Mouse (Mus musculus) lung, embryonic 15.5 days (tissue): ENCODE measurements around the gene Gm49333. TPM values are rescaled to one million over a fixed set of nuclear protein-coding genes. Genes with fewer than 3 reads are reported as not detected.

ENCODE experiments used
- ATAC-seq: fragments of 200-750 bp; cut with Nextera tagmentation; 2 replicates; pipeline ENCODE4 v1.8.0; 2017; ENCODE audit warnings: moderate number of reproducible peaks, borderline replicate concordance; ENCODE audit not compliant: low FRiP score, low TSS enrichment; ENCODE audit errors: extremely low read depth
- H3K27ac ChIP-seq: fragments of 300-500 bp; sonication (generic); 2 replicates; pipeline ENCODE4 v1.5.1; 2015; ENCODE audit warnings: moderate library complexity, mild to moderate bottlenecking, inconsistent platforms
- H3K27me3 ChIP-seq: fragments of 300-500 bp; sonication (generic); 2 replicates; pipeline ENCODE4 v1.6.1; 2015; ENCODE audit warnings: inconsistent platforms
- H3K36me3 ChIP-seq: fragments of 300-500 bp; sonication (generic); 2 replicates; pipeline ENCODE4 v1.6.1; 2015; ENCODE audit warnings: inconsistent platforms
- H3K4me1 ChIP-seq: fragments of 300-500 bp; sonication (generic); 2 replicates; pipeline ENCODE4 v1.6.1; 2015; ENCODE audit warnings: inconsistent platforms
- H3K4me2 ChIP-seq: fragments of 300-500 bp; sonication (generic); 2 replicates; pipeline ENCODE4 v1.6.1; 2015; ENCODE audit warnings: inconsistent platforms, mild to moderate bottlenecking, moderate library complexity
- H3K4me3 ChIP-seq: fragments of 300-500 bp; sonication (generic); 2 replicates; pipeline ENCODE4 v1.5.1; 2015; ENCODE audit warnings: mild to moderate bottlenecking, inconsistent platforms
- H3K9ac ChIP-seq: fragments of 300-500 bp; sonication (generic); 2 replicates; pipeline ENCODE4 v1.6.1; 2015; ENCODE audit warnings: inconsistent platforms
- H3K9me3 ChIP-seq: fragments of 300-500 bp; sonication (generic); 2 replicates; pipeline ENCODE4 v1.6.1; 2016; ENCODE audit warnings: inconsistent platforms
- WGBS: fragments of 180-500 bp; shearing (Covaris S2); methylation state at CpG from one replicate; pipeline ENCODE4 v1.1.7; 2015; 5-methylcytosine and 5-hydroxymethylcytosine counted together
- polyA plus RNA-seq: library from polyadenylated mRNA; unstranded; fragments of >200 nt; fragmentation: Nextera tagmentation; extraction: Ambion mirVana; gene quantifications from 2 replicates; pipeline ENCODE4 v1.2.1, GENCODE M21; 2015

Gene Gm49333
- polyA plus RNA-seq, result not detected in 2 replicates

DNA sequence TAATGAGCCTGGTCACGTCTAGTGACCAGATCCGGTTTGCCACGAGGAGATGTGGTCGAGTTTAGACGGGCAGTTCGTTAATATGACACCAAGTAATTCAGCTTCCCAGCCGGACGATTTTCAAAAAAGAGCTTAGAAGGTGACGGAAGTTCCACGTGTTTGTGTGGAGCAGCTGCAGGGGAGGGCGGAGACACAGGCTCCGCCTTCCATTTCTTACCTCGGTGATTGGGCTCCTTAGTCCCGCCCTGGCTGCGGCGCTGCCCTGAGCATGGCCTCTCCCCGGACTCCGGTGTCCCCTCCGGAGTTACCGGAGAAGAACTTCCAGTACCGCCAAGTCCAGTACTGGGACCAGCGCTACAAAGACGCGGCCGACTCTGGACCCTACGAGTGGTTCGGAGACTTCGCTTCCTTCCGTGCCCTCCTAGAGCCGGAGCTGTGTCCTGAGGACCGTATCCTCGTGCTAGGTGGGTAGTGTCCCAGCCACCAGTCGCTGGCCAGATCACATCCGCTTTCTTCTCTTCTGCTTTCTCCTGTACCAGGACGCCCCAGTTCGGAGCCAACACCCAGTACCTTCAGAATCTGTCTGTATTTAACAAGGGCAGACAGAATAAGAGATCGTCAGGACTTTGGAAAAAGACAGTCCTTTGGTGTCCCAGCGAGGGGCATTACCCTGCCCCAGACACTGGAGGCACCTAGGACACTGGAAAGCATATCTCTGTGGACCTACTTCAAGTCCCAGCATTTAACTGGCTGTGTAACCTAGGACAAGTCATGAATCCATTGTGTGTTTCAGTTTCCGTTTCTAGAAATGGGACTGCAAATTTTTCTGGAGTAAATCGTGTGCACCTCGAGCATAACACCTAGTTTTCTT, at the start of gene Gm49333, which contains the start of the genes Eef1akmt4 and Alg3:
Gene Gm49333, plus strand, starts transcription at position 254 of the 871 bp plus-strand sequence.
Gene Eef1akmt4, plus strand, starts transcription at position 237 of the 871 bp plus-strand sequence.
Gene Alg3, minus strand, starts transcription at position 379 of the 871 bp plus-strand sequence.
- ATAC-seq, result peak; percentile 97
- Histone ChIP-seq H3K27me3 (no peaks in the 10 kb centered on the region), H3K27ac (peak within 1 kb of the TSS; percentile 57), H3K9me3 (no peaks in the 10 kb centered on the region), H3K4me1 (peaks cover 19% of the 10 kb centered on the region; the same call in 1 of the 2 replicates), H3K4me2 (peak within 1 kb of the TSS; percentile 79), H3K36me3 (peaks cover 11% of the 10 kb centered on the region), H3K4me3 (peak within 1 kb of the TSS; percentile 83), H3K9ac (peak within 1 kb of the TSS; percentile 74)
- WGBS, result 2% methylated on average over 41 of the region's 41 CpGs

DNA sequence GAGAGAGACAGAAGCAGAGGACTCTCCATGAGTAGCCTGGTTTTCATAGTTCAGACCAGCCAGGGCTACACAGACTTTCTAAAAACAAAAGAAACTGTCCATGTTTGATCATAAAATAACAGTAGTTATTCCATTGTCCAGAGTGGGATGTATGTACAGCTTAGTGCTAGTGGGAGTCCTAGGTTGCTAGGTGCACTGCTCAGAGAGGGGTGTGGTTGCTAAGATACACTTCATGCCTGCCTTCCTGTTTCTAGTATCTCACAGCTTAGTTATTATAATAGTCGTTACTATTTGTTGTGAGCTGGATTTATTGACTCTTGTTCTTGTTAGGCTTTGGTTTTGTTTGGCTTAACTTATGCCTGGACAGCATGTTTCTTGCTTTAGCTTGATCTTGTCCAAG, 46.3 kb upstream of the Gm49333 start:
- H3K4me2 ChIP-seq, result no peak overlapping the region
- no peaks in the 10 kb centered on the region for H3K9me3 ChIP-seq
- no peaks in the 10 kb centered on the region for H3K4me1 ChIP-seq
- peaks cover 31% of the 10 kb centered on the region for H3K36me3 ChIP-seq
- no peaks in the 10 kb centered on the region for H3K27me3 ChIP-seq
- 60% methylated on average over 1 of the region's 1 CpGs for whole genome bisulfite sequencing
- H3K4me3 ChIP-seq, result no peak overlapping the region
- no peak overlapping the region for H3K27ac ChIP-seq
- ATAC-seq, result no peak
- no peak overlapping the region for H3K9ac ChIP-seq

DNA sequence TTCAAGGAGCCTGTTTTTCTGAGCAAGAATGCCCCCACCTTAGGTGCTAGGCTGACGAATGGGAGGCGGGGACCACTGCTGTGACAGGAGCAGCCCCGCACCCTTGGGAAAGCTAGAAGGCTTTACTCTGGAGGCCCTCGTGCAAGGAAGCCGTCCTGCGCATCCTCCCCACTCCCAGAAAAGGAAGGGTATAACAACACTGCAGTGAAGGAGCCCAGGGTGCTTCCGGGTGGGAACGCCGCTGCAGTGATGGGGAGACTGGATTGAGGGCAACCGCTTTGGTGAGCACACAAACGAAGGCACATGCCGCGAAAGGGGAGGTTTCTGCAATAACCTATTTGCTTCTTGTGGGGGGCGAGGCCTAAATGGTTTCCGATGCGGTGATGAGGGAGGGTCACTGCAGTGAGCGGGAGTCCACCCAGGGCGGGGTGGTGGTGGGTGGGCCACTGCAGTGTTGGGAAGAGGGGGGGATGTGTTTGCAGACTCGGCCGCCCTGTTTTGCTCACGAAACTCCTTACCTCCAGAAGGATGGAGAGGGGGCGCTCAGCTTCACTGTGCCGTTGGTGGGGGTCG, 22.0 kb upstream of the Gm49333 start, which contains the start of gene Vwa5b2:
Gene Vwa5b2, plus strand, starts transcription at position 106 of the 573 bp plus-strand sequence.
- under 1% methylated on average over 24 of the region's 24 CpGs for WGBS
- Histone ChIP-seq H3K27me3 (peaks cover 65% of the 10 kb centered on the region), H3K9me3 (no peaks in the 10 kb centered on the region), H3K27ac (no peak within 1 kb of the TSS), H3K4me1 (peaks cover 25% of the 10 kb centered on the region), H3K36me3 (no peaks in the 10 kb centered on the region), H3K4me3 (peak within 1 kb of the TSS; percentile 46), H3K9ac (peak within 1 kb of the TSS; percentile 29; the same call in 1 of the 2 replicates), H3K4me2 (peak within 1 kb of the TSS; percentile 91)
- peak; percentile 24; the same call in 1 of the 2 replicates for ATAC-seq

DNA sequence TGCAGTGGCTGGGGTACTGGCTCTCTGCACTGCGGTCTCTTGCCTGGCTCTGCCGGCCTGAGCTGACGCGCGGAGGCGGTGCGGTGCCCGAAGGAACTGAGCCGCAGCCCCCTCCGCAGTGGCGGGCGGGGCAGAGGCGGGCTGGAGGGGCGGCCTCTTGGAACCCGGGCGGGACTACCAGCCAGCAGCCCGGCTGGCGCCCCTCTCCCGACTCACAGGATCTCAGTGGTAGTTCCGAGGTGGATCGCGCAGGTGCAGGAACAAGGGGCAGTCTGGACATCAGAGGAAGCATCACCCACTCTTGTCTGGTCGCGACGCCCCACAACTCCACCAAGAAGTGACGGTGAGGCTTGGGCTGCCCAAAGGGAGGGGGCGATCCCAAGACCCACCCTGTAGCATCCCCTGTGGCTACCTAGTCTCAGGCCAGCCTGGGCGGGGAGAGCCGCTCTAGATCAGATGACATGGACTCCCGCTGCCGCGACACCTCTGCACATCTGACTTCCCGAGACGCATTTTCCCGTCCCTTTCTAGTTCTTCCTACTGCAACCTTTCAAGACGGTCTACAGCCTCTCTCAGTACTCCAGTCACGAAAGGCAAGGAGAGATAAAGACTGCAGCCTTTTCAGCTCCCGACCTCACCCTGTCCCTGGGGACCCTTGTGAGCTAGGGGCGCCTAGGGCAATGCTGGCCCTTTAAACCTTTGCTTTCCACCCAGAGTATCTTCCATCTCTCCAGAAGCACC, 21.3 kb upstream of the Gm49333 start:
- H3K27me3 ChIP-seq, result peaks cover 68% of the 10 kb centered on the region
- 0% methylated on average over 37 of the region's 39 CpGs for whole genome bisulfite sequencing
- no peaks in the 10 kb centered on the region for H3K36me3 ChIP-seq
- peak; percentile 37; the same call in 1 of the 2 replicates for ATAC-seq
- H3K4me3 ChIP-seq, result peak overlapping the region; percentile 46
- H3K4me2 ChIP-seq, result peak overlapping the region; percentile 91
- H3K9ac ChIP-seq, result peak overlapping the region; percentile 29; the same call in 1 of the 2 replicates
- no peak overlapping the region for H3K27ac ChIP-seq
- H3K9me3 ChIP-seq, result no peaks in the 10 kb centered on the region
- H3K4me1 ChIP-seq, result peaks cover 25% of the 10 kb centered on the region

DNA sequence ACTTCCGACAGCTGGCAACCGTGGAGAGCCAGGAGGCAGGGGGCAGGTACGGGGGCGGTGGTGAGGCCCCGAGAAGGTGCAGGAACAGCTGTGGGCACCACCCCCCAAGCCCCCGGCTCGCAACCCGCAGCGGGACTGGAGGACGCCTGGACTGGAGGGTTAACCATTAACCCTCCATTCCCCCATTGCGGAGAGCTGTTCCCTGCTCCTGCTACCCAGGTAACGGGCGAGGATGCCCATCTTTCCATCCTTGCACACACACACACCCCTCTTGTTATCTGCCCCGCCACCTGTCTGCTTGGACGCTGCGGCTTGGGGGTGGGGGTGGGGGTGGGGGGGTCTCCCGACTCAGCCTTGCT, 20.8 kb upstream of the Gm49333 start:
- Histone ChIP-seq H3K36me3 (no peaks in the 10 kb centered on the region), H3K27ac (no peak overlapping the region), H3K9ac (no peak overlapping the region), H3K4me3 (peak overlapping the region; percentile 46), H3K4me1 (peaks cover 25% of the 10 kb centered on the region), H3K9me3 (no peaks in the 10 kb centered on the region), H3K27me3 (peaks cover 68% of the 10 kb centered on the region), H3K4me2 (peak overlapping the region; percentile 91)
- ATAC-seq, result no peak; the same call in 1 of the 2 replicates
- 4% methylated on average over 17 of the region's 17 CpGs for WGBS

DNA sequence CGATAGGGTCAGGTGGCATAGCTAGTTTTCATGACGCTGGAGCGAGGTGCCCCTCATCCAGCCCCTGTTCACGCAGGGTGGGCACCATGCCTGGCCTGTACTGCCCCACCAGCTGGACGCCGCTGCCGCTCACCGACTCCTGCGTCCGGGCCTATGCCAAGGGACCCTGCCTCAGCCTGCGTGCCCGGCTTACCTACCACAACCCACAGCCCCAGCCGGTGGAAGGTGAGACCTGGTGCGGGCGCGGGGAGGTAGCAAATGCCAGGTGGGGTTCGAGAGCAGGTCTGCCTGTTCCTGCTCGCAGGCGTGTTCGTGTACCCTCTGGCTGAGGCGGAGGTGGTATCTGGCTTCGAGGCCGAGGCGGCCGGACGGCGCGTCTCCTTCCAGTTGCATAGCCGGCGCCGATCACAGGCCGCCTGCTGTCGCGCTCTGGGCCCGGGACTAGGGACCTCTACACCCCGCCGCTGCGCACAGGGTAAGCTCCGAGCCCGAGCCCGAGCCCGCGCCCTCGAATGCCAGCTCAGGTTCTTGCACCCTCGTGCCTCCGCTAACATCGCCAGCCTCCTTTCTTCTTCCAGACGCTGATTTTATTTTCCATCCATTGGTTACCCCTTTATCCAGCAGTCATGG, 20.2 kb upstream of the Gm49333 start:
- 6% methylated on average over 48 of the region's 48 CpGs for WGBS
- ATAC-seq, result no peak
- peak overlapping the region; percentile 91 for H3K4me2 ChIP-seq
- peaks cover 68% of the 10 kb centered on the region for H3K27me3 ChIP-seq
- peaks cover 25% of the 10 kb centered on the region for H3K4me1 ChIP-seq
- no peaks in the 10 kb centered on the region for H3K36me3 ChIP-seq
- no peaks in the 10 kb centered on the region for H3K9me3 ChIP-seq
- no peak overlapping the region for H3K27ac ChIP-seq
- H3K4me3 ChIP-seq, result peak overlapping the region; percentile 46
- H3K9ac ChIP-seq, result no peak overlapping the region

DNA sequence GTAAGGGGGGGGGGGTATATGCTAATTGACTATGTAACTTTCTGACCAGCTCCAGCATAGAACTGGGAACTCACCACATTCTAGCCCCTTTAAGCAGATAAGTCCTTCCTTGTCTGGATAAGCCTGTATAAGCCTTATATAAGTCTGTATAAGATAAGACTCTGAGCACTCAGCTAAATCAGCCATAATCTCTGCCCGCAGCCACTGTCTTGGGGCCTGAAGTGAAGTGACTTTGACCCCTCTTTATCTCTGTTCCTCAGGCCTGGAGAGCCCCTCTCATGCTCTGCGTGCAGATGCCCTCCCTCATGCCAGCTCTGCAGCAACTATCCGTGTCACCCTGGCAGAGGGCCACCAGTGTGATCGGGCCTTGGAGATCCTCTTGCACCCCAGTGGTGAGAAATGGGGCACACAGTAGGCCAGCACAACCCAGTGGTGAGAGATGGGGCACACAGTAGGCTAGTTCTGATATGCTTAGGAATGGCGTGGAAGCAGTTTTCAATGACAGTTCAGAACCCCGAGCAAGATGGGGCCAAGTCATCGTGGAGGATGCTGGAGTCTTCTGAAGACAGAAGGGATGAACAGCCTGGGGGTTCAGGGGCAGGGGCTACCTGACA, 16.2 kb upstream of the Gm49333 start:
- H3K4me1 ChIP-seq, result peaks cover 13% of the 10 kb centered on the region
- H3K9me3 ChIP-seq, result no peaks in the 10 kb centered on the region
- no peak overlapping the region for H3K4me3 ChIP-seq
- no peak overlapping the region for H3K4me2 ChIP-seq
- no peaks in the 10 kb centered on the region for H3K36me3 ChIP-seq
- 81% methylated on average over 7 of the region's 7 CpGs for WGBS
- no peak for ATAC-seq
- no peak overlapping the region for H3K27ac ChIP-seq
- no peak overlapping the region for H3K9ac ChIP-seq
- H3K27me3 ChIP-seq, result peaks cover 44% of the 10 kb centered on the region

DNA sequence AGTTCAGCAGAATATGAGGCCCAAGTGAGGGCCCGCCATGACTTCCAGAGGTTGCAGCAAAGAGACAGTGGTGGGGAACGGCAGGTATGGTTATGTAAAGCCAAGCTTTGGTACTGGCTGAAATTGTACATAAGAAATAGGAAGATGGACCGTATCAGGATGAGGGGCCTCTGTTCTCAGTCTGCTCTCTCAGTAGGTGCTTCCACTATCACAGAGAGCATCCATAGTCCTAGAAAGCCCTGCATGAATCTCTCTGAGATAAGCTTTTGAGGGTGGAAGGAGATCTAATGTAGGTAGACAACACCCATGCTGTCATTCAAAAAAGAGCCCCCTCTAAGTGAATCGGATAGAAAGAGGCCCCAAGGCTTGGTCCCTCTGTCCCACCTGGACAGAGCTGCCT, 15.7 kb upstream of the Gm49333 start:
- Histone ChIP-seq H3K9me3 (no peaks in the 10 kb centered on the region), H3K27ac (no peak overlapping the region), H3K27me3 (peaks cover 38% of the 10 kb centered on the region), H3K4me3 (no peak overlapping the region), H3K36me3 (no peaks in the 10 kb centered on the region), H3K9ac (no peak overlapping the region), H3K4me2 (no peak overlapping the region), H3K4me1 (peaks cover 7% of the 10 kb centered on the region)
- ATAC-seq, result no peak
- 77% methylated on average over 4 of the region's 4 CpGs for WGBS

DNA sequence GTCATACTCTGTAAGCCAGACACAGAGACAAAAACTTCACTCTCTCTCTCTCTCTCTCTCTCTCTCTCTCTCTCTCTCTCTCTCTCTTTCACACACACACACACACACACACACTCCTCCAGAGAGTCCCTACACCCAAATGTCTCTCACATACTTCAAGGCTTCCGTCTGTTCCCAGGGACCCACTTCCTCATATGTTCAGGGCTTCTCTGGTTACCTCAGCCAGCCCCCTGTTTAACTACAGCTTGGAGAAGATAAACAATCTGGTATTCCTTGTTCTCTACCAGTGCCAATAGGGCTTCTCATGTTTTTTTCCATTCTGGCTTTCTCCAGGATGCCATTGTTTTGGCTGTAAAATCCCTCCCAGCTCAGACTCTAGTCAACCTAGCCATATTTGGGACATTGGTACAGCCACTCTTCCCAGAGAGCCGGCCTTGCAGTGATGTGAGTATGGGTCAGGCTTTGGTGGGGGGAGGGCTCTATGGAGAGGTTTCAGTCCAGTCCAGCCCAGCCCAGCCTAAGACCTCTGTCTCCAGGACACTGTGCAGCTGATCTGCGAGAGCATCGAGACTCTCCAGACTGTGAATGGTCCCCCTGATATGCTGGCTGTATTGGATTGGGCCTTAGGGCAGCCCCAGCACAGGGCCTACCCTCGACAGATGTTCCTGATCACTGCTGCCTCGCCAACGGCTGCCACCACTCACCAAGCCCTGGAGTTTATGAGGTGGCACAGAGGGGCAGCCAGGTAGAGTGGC, 14.5 kb upstream of the Gm49333 start:
- no peak for ATAC-seq
- H3K9ac ChIP-seq, result no peak overlapping the region
- H3K9me3 ChIP-seq, result no peaks in the 10 kb centered on the region
- H3K4me2 ChIP-seq, result no peak overlapping the region
- whole genome bisulfite sequencing, result 48% methylated on average over 7 of the region's 7 CpGs
- no peaks in the 10 kb centered on the region for H3K4me1 ChIP-seq
- H3K27ac ChIP-seq, result no peak overlapping the region
- H3K27me3 ChIP-seq, result peaks cover 27% of the 10 kb centered on the region
- H3K4me3 ChIP-seq, result no peak overlapping the region
- no peaks in the 10 kb centered on the region for H3K36me3 ChIP-seq

DNA sequence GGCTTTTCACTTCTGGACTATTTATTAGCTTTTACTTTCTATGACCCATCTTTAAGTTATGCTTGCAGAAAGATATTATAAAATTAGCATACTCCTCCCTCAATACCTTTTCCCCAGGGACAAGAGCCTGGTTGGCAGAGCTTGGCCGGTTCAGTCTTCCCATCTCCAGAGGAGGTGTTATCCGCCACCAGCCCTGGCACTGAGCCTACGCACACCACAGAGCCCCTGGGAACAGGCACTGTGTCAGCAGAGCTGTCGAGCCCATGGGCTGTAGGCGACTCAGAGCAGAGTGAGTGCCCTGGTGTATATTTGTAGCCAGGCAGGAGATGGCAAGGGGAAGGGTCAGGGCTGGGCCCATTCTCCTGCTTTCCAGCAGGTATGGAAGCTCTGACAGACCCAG, 10.9 kb upstream of the Gm49333 start:
- H3K4me1 ChIP-seq, result no peaks in the 10 kb centered on the region
- no peak overlapping the region for H3K27ac ChIP-seq
- no peaks in the 10 kb centered on the region for H3K9me3 ChIP-seq
- ATAC-seq, result no peak
- no peak overlapping the region for H3K9ac ChIP-seq
- WGBS, result 57% methylated on average over 5 of the region's 5 CpGs
- no peak overlapping the region for H3K4me3 ChIP-seq
- no peak overlapping the region for H3K4me2 ChIP-seq
- no peaks in the 10 kb centered on the region for H3K27me3 ChIP-seq
- H3K36me3 ChIP-seq, result 0 out of 2 replicates have a peak, but pooled peaks cover 10% of the 10 kb centered on the region
